Comparison of ENCODE assay signal across 14 mouse cellular contexts in the genomic region with DNA sequence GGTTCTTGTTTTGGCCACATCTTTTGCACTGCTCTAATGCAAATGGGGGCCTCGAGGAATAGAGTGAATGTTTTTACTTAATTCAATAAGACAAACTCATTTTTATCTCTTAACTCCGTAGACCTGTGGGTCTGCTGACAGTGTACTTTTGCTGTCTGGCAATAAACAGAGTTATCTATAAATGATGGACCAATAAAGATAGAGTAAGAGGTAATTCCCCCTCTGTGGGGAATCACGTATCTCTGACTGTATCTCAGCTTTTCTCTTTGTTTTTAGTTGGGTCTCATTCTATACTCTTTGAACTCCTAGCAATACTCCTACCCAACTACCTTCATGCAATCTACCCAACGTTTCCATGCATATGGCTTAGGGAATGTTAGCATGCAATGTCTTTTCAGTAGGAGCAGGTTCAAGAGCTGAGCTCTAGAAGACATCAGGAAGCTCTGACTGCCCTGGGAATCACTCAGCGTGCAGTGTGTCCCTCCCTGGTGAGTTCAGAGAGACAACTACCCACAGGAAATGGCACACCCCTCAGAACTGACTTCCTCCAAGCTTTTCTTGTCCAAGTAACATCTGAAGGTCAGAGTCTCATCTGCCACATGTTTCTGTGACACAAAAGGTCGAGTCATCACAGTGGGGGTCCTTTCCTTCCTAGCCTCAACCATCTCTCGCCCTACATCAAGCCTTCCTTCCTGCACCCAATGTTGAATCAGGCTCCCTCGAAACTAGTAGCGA.
DNase-seq lines count a peak whose midpoint lies in the region; ATAC-seq lines count a peak whose summit lies in the region.
"Had no signal": no experiment of that assay in that cellular context is flagged by ENCODE, and none has a peak within 500 bp of the region (broad histone marks: within the 10 kb centered on the region; RNA-seq: fewer than 3 reads in every experiment).

No protein-coding gene starts in this region.

- H3K27me3 ChIP-seq in heart, embryonic 10.5 days (ENCODE audit: insufficient read depth, poor library complexity, severe bottlenecking): no peaks in the 10 kb centered on the region
- H3K27me3 ChIP-seq in forebrain, embryonic 15.5 days: no peaks in the 10 kb centered on the region
- H3K27me3 ChIP-seq: heart, embryonic 15.5 days; liver, embryonic 13.5 days had no signal

- 65% methylated on average over 9 of the region's 9 CpGs for WGBS in heart, embryonic 10.5 days
- 81% methylated on average over 9 of the region's 9 CpGs for WGBS in forebrain, embryonic 15.5 days

- H3K4me1 ChIP-seq in heart, embryonic 10.5 days: peaks cover 5% of the 10 kb centered on the region; the same call in 1 of the 2 replicates
- H3K4me1 ChIP-seq in forebrain, embryonic 15.5 days: no peaks in the 10 kb centered on the region
- H3K4me1 ChIP-seq: heart, embryonic 15.5 days; liver, embryonic 13.5 days had no signal

- no peak overlapping the region for H3K4me2 ChIP-seq in forebrain, embryonic 15.5 days (replicated peaks)
- H3K4me2 ChIP-seq: heart, embryonic 15.5 days; liver, embryonic 13.5 days had no signal

- no peak overlapping the region for H3K9ac ChIP-seq in forebrain, embryonic 15.5 days (replicated peaks)
- H3K9ac ChIP-seq: heart, embryonic 15.5 days; liver, embryonic 13.5 days had no signal

- H3K27ac ChIP-seq in heart, embryonic 10.5 days: no peak overlapping the region
- H3K27ac ChIP-seq in forebrain, embryonic 15.5 days (replicated peaks): no peak overlapping the region
- H3K27ac ChIP-seq: heart, embryonic 15.5 days; liver, embryonic 13.5 days had no signal

- ATAC-seq in forebrain, embryonic 15.5 days (replicated peaks): no peak
- ATAC-seq: forebrain, embryonic 16.5 days had no signal

- no peaks in the 10 kb centered on the region for H3K36me3 ChIP-seq in heart, embryonic 10.5 days
- no peaks in the 10 kb centered on the region for H3K36me3 ChIP-seq in forebrain, embryonic 15.5 days
- H3K36me3 ChIP-seq: G1E; heart, embryonic 15.5 days; liver, embryonic 13.5 days had no signal

- peak; percentile 33 to 68 for DNase-seq in heart, adult 18-20 months
- DNase-seq in heart, embryonic 10.5 days (ENCODE audit: low spot score): no peak
- peak; percentile 42 to 48 for DNase-seq in B cell, adult 2 months
- peak; percentile 19 for DNase-seq in T-cell, adult 2 months (ENCODE audit: low spot score)
- DNase-seq in lung, postnatal 14 days: peak; percentile 27
- no peak for DNase-seq in ovary, postnatal 10 days (ENCODE audit: low spot score)
- DNase-seq in thymus, postnatal 4 days: no peak
- DNase-seq: liver, embryonic 13.5 days; thymus, adult 18-20 months had no signal

- no peaks in the 10 kb centered on the region for H3K9me3 ChIP-seq in heart, embryonic 10.5 days
- H3K9me3 ChIP-seq in forebrain, embryonic 15.5 days: no peaks in the 10 kb centered on the region
- H3K9me3 ChIP-seq: heart, embryonic 15.5 days; liver, embryonic 13.5 days had no signal

- no peak overlapping the region for H3K4me3 ChIP-seq in heart, embryonic 10.5 days
- no peak overlapping the region for H3K4me3 ChIP-seq in forebrain, embryonic 15.5 days
- H3K4me3 ChIP-seq: heart, embryonic 15.5 days; layer of hippocampus, adult 2 months; liver, embryonic 13.5 days had no signal

Comparison
In these comparisons a context has a peak if more than half of its experiments do, and no peak if none do; other contexts are left out.
1. DNase-seq: peak in heart, adult 18-20 months (2 of 2), B cell, adult 2 months (2 of 2), T-cell, adult 2 months (single experiment) and lung, postnatal 14 days (single experiment); none in heart, embryonic 10.5 days (single experiment), ovary, postnatal 10 days (single experiment) and thymus, postnatal 4 days (single experiment).